Mouse (Mus musculus) layer of hippocampus, adult 9-10 months (tissue): ENCODE data around the gene Auh.

ENCODE experiments used
- DNase-seq: peaks from one replicate; pipeline ENCODE4 v3.0.0; 2022; ENCODE audit warnings: low spot score

Auh gene

DNA sequence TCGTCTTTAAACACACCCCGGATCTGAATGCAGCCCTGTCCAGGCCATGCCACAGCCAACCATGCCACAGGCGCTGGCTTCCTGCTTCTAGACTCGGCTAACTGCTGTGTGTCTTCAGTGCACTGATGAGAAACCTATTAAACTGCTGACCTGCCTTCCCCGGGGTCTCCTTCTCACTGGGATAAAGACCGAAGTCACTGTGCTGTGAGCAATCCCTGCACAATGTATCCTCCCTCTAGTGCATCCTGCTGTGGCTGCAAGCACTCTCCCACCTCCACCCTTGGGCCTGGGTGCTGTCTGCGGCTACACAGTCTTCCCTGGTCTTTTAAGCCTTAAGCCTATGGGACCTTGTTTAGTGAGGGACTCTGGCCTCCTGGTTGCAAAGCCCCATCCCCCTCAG lies 50.7 kb downstream of the Auh start:
- no peak for DNase-seq

DNA sequence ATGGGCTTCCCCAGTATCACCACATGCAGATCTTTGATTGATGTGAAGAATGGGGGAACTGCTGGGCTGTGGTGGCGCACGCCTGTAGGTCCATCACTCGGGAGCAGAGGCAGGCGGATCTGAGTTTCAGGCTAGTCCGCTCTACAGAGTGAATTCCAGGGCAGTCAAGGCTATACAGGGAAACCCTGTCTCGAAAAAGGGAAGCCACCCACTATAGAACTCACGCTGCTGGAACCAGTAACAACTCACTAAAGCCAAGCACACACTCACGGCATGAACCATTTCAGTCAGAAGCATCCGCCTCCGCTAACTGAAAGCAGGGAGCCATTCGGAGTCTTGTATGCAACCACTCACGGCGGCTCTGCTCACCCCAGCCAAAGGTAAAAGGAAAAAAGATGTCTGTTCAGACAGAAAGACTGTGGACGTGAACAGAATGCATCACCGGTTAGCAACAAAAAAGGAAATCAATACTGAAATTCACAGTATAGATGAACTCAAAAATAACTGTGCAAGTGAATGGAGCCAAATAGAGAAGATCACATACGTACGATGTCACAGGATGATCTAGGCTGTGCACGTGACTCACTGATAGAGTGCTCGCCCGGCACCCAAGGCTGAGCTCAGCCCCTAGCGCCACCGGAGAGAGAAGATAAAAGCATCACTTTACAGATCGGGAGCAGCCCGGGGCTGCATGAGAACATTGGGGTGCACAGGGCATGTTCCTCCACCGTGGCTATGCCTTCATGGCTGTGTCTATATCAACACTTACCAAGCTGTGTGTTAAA lies 53.7 kb downstream of the Auh start:
- no peak for DNase-seq

DNA sequence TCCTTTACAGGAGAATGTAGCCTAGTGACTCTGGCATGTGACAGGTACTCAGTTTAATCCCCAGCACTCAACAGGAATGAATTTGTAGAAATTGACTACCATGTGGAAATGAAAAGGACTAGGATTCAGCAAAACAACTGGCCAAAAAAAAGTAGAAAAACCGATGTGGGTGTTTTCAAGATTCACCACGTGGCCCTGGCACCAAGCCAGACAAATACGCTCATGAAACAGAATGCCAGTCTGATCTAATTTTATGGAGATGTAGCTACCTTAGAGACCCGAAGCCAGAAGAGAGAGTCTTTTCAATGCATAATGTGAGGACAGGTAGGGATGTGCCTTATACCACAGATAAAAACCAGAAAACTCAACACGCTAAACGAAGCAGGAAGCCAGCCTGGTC lies 54.4 kb downstream of the Auh start:
- DNase-seq: no peak

DNA sequence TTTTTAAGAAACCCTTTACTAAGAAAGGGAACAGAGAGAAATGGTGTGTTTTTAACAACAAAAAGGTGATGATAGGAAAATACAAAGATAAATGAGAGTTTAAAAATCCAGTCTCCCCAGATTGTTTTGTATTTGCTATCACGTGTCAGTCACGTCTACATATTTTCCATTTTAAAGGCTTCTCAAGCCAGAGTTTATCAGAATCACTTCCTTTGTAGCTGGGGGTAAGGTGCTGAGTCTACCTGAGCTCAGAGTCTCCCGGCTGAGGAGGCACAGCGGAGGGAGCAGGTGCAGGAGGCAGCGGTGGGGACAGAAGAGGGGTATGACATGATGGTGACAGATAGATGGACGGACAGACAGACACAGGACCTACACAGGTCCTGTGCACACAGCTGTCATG lies 55.1 kb downstream of the Auh start:
- DNase-seq: no peak

DNA sequence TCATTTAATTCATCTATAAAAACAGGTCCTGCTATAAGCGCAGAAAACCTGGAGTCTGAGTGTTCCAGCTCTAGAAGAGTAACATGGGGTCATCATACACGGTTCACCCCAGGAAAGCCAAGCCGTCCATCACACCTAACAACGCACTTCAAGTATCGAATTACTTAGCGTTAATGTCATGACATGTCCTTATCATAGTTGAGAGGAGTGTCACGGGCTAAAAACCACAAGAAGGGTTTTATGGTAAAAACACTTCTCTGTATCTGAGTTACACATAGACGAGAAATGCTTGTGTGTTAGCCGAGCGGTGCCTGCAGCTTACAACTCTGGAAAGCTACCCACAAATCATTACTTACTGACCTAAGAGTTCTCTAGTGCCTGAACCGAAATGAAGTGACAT lies 55.6 kb downstream of the Auh start:
- no peak for DNase-seq

DNA sequence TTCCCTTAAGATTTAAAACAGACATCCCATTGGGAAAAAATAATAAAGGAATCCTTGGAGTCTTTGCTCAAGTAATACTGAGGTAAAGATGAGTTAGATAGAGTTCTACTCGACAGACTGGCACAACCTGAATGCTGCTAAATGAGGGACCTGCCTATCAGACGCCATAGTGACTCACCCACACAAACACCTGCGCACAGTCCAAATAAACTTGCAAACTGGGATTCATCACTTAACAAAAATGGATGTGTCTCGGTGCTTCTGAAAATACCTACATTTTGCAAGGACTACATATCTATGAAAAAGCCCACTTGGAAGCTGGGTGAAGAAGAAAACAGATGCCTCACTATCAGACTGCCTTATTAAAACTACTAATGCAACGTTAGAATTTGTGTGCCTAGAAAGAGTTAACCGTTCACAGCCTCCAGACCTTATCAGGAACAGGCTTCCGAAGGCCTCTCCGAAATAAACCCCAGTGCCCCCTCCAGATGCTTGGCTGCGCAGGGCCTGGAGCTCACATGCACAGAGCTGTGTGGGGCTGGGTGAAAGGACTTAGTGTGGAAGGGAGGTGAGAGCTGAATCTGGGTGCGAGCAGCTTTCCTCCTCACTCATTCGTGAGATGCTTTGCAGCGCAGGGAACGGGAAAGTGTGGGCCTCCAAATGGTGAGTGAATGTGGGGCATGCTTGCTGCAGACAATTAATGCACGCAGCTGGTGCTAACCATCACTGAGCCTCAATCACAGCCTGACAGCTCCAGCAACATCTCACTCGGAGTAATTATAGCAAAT lies 63.3 kb downstream of the Auh start:
- DNase-seq: no peak

DNA sequence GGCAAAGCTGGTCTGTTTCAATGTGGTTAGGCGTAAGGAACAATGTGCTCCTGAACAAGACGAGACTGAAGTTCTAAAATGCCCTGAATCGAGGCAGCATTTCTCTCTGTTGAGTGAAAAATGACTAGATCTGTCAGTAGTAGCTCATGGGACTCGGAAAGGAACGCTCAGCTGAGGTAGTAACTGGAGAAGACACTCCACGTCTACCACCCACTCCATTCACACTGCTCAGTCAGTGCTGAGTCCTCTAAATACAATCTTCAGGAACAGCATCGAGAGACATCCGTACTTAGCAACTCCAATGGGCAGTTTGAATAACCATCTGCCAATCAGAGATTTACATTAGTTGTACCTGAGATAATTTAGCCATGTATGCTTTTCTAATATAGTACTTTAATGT lies 66.0 kb downstream of the Auh start:
- no peak for DNase-seq

DNA sequence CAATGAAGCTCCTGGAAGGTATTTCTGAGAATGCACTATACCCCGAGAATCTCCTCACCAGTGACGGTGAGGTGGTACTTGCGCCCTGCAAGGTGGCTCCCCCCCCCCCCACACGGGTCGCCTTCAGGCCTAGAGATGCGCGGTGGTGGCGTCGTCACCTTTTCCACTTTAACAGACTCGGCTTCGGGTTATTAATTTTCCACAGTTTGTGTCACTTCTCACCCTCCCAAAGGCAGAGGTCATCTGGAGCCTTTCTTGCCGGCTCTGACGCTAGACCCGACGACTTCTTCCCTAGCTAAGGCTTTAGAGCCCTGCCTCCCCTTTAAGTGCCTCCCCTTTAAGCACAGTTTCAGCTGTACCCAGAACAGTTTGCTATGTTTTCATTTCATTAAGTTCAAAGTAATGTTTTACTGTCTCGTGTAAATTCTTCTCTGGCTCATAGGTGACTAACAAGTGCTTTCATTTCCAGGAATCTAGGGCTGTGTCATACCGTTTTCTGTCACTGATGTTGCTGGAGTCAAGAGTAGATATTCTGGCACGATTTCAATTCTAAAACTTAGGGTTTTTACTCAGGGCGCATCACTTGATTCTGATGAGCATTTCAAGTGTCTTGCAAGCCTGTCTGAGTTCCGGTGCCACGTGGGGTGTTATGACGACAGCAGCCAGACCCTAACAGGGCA lies 69.3 kb downstream of the Auh start:
- no peak for DNase-seq

DNA sequence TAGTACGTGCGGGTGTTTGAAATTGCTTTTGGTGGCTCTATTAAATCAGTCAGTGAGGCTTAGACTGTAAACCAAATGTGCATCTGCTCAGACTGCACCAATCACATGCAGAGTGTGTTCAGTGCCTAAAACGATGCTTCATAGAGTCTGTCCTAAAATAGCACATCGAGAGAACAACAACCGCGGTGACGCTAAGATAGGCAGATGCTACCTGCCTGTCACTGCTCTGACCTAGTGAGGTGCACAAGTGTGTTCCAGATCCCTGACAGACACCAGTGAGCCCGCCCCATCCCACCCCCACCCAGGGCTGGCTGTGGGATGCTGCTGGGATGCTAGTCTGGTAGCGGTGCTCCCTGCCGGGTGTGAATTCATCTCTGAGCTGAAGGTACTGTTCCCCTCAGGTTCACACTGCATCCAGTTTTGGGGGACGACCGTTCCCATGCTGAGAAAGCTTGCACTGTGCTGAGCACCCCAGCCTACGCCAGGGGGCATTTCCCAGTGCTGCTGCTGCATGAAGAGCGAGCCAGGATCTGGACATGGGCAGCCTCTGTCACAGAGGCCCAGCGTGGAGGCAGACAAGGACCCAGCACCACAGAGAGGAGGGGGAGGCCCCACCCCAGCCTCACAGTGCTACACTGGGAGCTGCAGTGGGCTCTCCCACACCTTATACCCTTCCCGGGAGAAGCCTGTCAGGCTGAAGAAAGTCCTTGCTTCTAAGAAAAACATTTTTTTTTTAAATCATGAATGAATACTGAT lies 70.2 kb downstream of the Auh start:
- DNase-seq: no peak

DNA sequence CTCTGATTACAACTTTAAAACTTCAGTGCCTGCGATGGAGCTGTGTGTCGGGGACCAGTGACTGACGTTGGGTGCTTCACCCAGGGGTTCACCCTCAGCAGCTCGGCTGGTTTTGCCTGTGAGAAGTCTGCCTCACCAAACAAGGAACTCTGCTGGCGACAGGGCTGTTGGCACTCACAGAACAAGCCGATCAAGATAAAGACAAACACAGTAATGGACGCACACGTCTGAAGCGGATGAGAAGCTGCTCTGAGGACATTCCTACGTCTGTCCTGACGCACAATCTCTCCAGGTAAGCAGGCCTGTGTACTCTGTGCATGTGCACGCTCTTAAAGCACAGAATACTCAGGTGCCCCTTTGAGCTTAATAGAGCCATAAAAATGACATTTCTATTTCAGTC lies 71.1 kb downstream of the Auh start:
- no peak for DNase-seq

DNA sequence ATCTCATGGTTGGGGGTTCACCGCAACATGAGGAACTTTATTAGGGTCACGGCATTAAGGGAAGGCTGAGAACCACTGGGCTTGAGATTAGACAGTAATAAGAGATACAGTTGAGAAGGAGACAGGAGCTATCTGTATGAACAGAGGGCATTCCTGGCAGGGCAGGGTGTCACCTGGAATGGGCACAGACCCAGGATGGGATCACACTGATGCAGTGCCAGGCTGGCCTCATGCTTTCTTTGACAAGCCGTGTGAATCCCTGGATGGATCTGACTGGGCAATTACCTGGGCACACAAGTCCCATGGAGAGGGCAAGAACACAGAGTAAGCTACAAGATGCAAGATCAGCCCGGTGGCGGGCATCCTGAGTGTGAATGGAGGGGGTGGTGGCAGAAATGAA lies 71.7 kb downstream of the Auh start:
- no peak for DNase-seq

DNA sequence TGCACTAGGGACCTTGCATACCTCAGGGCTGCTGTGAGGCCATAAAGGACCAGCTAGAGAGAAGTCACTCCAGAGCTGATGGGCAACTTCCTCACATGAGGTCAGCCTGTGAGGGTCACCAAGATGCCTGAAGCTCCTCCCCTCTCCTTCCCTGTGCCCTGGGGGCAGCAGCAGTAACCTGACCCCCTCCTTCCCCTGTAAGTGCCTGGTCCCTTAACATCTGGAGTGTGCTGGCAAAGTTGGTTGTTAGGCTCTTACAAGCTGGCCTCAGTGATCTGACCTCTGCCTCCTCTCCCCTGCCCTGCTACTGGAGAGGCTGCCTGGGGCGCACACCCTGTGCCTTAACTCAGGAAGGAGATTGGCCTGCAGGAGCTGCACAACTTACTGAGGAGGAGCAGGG lies 75.9 kb downstream of the Auh start:
- DNase-seq: no peak

DNA sequence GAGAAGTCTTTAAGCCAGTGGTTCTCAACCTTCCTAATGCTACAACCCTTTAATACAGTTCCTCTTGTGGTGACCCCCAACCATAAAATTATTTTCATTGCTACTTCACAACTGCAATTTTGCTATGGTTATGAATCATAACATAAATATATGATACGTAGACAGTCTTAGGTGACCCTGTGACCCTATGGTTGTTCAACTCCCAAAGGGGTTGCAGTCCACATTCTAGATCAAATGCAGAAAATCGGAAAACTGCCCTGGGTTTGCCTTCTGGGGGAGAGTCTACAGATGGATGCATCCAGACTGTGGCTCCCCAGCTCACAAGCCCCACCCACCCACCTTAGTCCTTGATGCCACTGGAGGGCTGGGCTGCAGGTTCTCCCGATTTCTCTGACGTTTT lies 77.6 kb downstream of the Auh start:
- DNase-seq: no peak

DNA sequence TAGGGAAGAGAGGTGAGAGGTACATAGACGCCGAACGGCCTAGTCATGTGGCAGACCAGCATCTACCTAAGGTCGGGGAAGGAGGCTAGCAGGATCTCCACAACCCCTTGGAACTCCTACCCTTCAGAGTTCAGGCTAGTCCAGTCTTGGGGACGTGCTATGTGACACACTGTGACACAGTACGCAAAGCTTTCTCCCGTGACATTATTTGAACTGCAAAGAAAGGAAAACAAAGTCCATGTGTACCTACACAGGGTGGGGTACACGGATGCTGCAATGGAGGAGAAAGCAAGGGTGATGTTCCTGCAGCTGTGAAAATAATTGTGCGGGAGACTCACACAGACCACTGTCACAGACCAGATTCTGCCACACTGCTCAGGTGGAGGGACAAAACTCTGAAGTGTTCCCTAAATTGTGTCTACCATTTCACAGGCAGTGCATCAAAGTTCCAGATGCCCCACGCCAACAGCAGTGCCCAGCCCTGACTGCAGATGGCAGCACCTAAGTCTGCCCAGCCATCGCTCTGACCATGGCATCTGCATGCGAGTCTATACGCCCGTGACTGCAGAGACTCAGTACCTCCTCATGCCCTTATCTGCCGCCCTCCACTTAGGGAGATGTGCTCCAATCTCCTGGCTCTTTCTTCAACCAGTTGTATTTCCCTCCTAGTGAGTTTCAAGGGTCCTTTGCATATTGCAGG lies 79.3 kb downstream of the Auh start:
- DNase-seq: no peak

DNA sequence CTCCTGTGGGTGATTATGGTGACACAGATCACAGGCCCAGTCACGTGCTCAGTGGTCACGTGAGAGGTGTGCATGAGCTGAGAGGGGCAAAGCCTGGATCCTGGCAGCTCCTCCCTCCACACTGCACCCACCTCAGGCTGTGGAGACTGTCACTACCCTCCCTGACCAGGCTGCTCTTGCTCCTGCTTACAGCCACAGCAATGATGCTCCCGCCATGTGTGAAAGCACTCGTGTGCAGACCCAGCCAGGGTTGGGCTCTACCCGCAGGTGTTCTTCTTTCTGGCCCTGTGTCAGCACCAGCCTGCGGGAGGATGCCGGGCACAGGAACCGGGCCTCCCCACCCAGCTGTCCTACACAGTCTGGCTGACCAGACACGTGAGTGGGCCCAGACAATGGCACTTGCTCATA lies 80.1 kb downstream of the Auh start:
- no peak for DNase-seq

DNA sequence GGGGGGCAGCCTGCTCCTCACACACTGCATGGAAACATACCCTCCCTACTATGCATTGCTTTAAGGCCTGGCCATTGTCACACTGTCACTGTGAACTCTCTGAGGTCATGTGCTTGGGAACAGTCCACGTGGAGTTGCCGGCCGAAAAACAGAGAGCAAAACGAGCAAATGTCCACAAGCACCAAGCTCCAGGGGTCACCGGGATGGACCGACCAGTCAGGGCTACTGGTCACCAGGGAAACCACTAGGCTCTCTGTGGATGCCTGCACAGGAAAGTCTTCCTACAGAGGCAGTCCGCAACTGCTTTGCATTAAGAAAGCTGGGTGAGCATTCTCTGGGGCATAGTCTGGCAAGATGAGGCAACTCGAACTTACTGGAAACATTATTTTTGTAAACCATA lies 82.0 kb downstream of the Auh start:
- DNase-seq: no peak

DNA sequence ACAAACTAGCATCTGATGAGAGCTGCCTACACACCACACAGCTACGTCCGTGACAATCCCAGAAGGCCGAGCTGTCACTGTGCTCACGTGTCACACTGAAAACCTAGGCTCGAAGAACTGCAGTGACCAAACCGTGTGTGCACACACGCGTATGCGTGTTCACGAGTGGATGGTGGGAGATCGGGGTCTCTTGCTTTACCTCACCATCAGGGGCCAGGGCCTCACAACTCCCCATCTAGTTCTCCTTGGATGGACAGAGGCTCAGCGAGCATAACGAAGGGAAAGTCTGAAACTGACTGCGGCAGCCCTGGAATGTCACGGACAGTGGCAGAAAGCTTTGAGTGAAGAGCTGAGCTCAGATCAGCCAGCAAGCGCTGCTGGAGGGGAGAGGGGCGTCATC lies 82.4 kb downstream of the Auh start:
- DNase-seq: no peak

DNA sequence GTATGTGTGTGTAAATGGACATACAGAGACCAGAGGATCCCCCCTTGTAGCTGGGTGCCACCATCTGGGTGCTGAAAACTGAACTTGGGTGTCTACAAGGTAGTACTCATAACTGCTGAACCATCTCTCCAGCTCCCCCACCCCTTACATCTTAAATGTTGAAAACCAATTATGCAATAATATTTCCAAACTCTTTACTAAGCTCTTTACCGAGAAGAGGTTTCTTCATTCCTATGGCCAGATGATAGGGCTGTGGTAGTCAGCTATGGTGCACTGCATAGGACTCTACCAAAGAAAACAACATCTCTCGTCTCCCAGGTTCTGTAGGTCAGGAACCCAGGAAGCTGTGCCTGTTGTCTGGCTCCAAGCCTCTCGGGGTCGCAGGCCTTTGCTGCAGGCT lies 83.9 kb downstream of the Auh start:
- no peak for DNase-seq

DNA sequence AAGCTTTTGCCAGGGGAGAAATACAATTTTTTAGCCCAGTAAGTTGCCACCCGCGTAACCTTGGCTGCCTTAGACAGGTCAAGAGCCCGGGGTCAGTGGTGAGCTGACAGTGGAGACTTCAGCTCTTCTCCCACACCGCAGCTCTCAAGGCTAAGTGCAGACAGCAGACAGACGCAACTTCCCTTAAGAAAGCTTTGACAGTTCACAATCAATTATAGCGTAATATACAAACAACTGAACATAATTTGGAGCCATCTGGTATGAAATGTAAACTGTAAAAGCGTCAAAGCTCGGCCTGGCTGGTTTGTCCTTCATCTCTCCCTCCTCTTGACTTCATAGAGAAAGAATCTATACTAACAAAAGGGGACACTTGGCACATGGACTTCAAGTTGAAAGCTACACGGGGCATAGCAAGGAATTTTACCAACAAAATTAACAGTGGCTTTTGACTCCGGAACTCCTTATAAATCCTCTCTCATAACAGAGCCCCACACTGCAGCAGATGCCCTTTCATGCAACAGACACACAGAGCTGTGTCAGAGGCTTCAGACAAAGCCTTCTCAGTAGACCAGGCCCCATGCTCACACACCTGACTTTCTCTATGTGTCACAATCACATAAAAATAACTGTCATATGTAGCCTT lies 85.8 kb downstream of the Auh start:
- DNase-seq: no peak

DNA sequence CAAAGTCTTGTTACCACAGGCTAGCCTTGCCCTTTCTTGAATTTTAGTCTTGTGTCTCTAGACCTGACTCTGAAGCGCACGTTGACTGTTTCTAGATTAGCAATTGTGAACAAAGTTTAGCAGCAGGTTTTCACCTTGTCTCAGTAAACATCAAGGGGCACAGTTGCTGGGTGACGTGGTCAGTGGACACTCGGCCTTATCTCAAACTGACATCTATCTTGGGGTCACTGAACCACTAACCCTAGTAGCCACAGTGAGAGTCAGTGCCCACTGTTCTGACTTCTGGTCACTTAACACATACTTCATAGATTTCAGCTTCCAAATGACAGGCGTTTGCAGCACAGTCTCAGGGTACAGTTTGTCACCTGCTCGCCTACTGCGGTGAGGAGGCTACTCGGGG lies 93.2 kb downstream of the Auh start:
- DNase-seq: no peak

DNA sequence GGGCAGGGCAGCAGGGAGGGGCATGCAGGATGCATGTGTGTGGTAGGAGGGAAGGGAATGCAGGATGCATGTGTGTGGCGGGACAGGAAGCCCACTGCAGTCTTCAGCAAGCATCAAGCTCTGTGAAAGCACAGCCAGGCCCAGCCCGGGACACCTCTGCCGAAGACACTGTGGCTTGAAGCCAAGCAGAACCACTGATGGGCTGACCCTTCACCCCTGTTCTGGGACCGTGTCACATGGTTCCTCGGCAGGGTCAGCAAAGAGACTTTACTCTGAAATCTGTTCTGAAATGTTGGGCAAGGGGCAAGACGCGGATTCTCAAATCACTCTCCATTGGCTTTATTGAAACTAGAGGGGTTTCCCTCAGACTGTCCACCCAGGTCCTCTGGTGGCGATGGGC lies 94.9 kb downstream of the Auh start:
- DNase-seq: no peak
